Mouse (Mus musculus) retina, adult 2 months (tissue): Measurements from ENCODE around the gene Gyg.
"Not testable (repeated sequence)": the region's sequence is repeated elsewhere in the genome, so short reads cannot be mapped to it uniquely, and the experiment has no call there.

Source experiments
- DNase-seq: peaks from one replicate; pipeline ENCODE4 v3.0.0-alpha.2; 2012; ENCODE audit warnings: low read depth, low spot score

The Gyg gene

GRCm38 (mm10) chr3:20130456-20131349, 24.4 kb downstream of the Gyg start:
- DNase-seq, result no peak

GRCm38 (mm10) chr3:20129491-20129890, 25.6 kb downstream of the Gyg start:
- no peak for DNase-seq

- DNase-seq, result no peak
These were observed 28.0 kb downstream of the Gyg start for GRCm38 (mm10) chr3:20127047-20127595.

GRCm38 (mm10) chr3:20125604-20126003, 29.5 kb downstream of the Gyg start:
- no peak for DNase-seq

- not testable (repeated sequence) for DNase-seq
These were observed 33.5 kb downstream of the Gyg start for GRCm38 (mm10) chr3:20121582-20121981.

GRCm38 (mm10) chr3:20119686-20120244, 35.4 kb downstream of the Gyg start:
- no peak for DNase-seq

GRCm38 (mm10) chr3:20119044-20119591, 36.0 kb downstream of the Gyg start:
- DNase-seq, result no peak

- no peak for DNase-seq
These were observed 43.2 kb downstream of the Gyg start for GRCm38 (mm10) chr3:20111913-20112312.

- DNase-seq, result no peak
These were observed 46.2 kb downstream of the Gyg start for GRCm38 (mm10) chr3:20108881-20109280.

- DNase-seq, result no peak
These were observed 50.3 kb downstream of the Gyg start for GRCm38 (mm10) chr3:20104776-20105175.

GRCm38 (mm10) chr3:20104318-20104717, 50.8 kb downstream of the Gyg start:
- no peak for DNase-seq

GRCm38 (mm10) chr3:20103830-20104229, 51.3 kb downstream of the Gyg start:
- DNase-seq, result no peak

GRCm38 (mm10) chr3:20082161-20082560, 73.0 kb downstream of the Gyg start:
- DNase-seq, result no peak

- DNase-seq, result no peak
These were observed 78.7 kb downstream of the Gyg start for GRCm38 (mm10) chr3:20076145-20077053.
